Mouse (Mus musculus) bone marrow, adult 2 months (tissue): ENCODE data around the gene Nfic. TPM values are rescaled to one million over a fixed set of nuclear protein-coding genes. Genes with fewer than 3 reads are reported as not detected.

Experiments used
- H3K27ac ChIP-seq: fragments of 200-500 bp; 2 replicates; pipeline ENCODE4 v1.5.1; 2012; ENCODE audit warnings: low read depth, mild to moderate bottlenecking, control low read depth, inconsistent platforms, low read length; ENCODE audit not compliant: control insufficient read depth, poor library complexity, insufficient read depth
- H3K4me1 ChIP-seq: fragments of 200-500 bp; 2 replicates; pipeline ENCODE4 v1.6.1; 2011; ENCODE audit warnings: low read length; ENCODE audit not compliant: control insufficient read depth, insufficient read depth
- H3K4me3 ChIP-seq: fragments of 200-500 bp; replicated peaks from 2 replicates; pipeline ENCODE3; 2011; ENCODE audit warnings: mild to moderate bottlenecking, low read depth, low read length, control low read depth; ENCODE audit not compliant: control insufficient read depth
- CTCF ChIP-seq: fragments of 200-500 bp; IDR thresholded peaks from 2 replicates; pipeline ENCODE4 v1.5.1; 2011; ENCODE audit warnings: low read length, control low read depth; ENCODE audit not compliant: control insufficient read depth, insufficient read depth
- POLR2A ChIP-seq: fragments of 200-500 bp; IDR thresholded peaks from 2 replicates; pipeline ENCODE4 v1.6.1; 2011; ENCODE audit warnings: low read depth, mild to moderate bottlenecking, control low read depth, low read length, borderline replicate concordance; ENCODE audit not compliant: control insufficient read depth
- WGBS: fragments of 180-500 bp; shearing (Covaris S2); methylation state at CpG from one replicate; pipeline ENCODE4 v1.1.7; 2018; 5-methylcytosine and 5-hydroxymethylcytosine counted together
- polyA plus RNA-seq: library from polyadenylated mRNA; stranded (reverse); fragments of >200 nt; gene quantifications from 2 replicates; pipeline ENCODE4 v1.2.4, GENCODE M21; 2011; ENCODE audit warnings: low replicate concordance; ENCODE audit not compliant: missing spikeins, insufficient read depth, insufficient read length

Nfic gene
- polyA plus RNA-seq, 1 experiment, result 14.5 TPM

- TF ChIP-seq POLR2A, result no peak
- 79% methylated on average over 6 of the region's 6 CpGs for WGBS
- H3K27ac ChIP-seq, result no peak overlapping the region
- H3K4me3 ChIP-seq, result no peak overlapping the region
- H3K4me1 ChIP-seq, result no peaks in the 10 kb centered on the region; the same call in 1 of the 2 replicates
Measured at GRCm38 (mm10) chr10:81422191-81422590, 33.2 kb downstream of the Nfic start.

GRCm38 (mm10) chr10:81421797-81422100 is 33.7 kb downstream of the Nfic start:
- WGBS, result 78% methylated on average over 5 of the region's 5 CpGs
- TF ChIP-seq CTCF (no peak), POLR2A (no peak)
- no peaks in the 10 kb centered on the region; the same call in 1 of the 2 replicates for H3K4me1 ChIP-seq

GRCm38 (mm10) chr10:81421041-81421796 is 34.2 kb downstream of the Nfic start:
- Histone ChIP-seq H3K27ac (no peak overlapping the region; the same call in 1 of the 2 replicates), H3K4me1 (no peaks in the 10 kb centered on the region; the same call in 1 of the 2 replicates), H3K4me3 (no peak overlapping the region)
- TF ChIP-seq CTCF, result no peak
- TF ChIP-seq POLR2A, result no peak
- 75% methylated on average over 4 of the region's 4 CpGs for WGBS

More at GRCm38 (mm10) chr10:81421797-81422100, 33.7 kb downstream of the Nfic start:
- Histone ChIP-seq H3K4me3 (no peak overlapping the region), H3K27ac (no peak overlapping the region)

- 91% methylated on average over 40 of the region's 40 CpGs for WGBS
- no peak overlapping the region for H3K4me3 ChIP-seq
Measured at GRCm38 (mm10) chr10:81420191-81420767, 35.2 kb downstream of the Nfic start.

GRCm38 (mm10) chr10:81419111-81419928 is 36.1 kb downstream of the Nfic start:
- TF ChIP-seq CTCF (no peak), POLR2A (no peak)
- no peak overlapping the region for H3K4me3 ChIP-seq
- WGBS, result 85% methylated on average over 10 of the region's 10 CpGs
- no peak overlapping the region for H3K27ac ChIP-seq
- no peaks in the 10 kb centered on the region; the same call in 1 of the 2 replicates for H3K4me1 ChIP-seq

More at GRCm38 (mm10) chr10:81420191-81420767, 35.2 kb downstream of the Nfic start:
- TF ChIP-seq POLR2A (no peak), CTCF (no peak)
- Histone ChIP-seq H3K4me1 (no peaks in the 10 kb centered on the region; the same call in 1 of the 2 replicates), H3K27ac (no peak overlapping the region)

GRCm38 (mm10) chr10:81418216-81419070 is 37.0 kb downstream of the Nfic start:
- Histone ChIP-seq H3K4me1 (peaks cover 1% of the 10 kb centered on the region; the same call in 1 of the 2 replicates), H3K27ac (no peak overlapping the region), H3K4me3 (no peak overlapping the region)
- WGBS, result 73% methylated on average over 11 of the region's 11 CpGs
- TF ChIP-seq POLR2A, result no peak
- TF ChIP-seq CTCF, result no peak

- TF ChIP-seq POLR2A (no peak), CTCF (no peak)
- H3K4me1 ChIP-seq, result peaks cover 3% of the 10 kb centered on the region; the same call in 1 of the 2 replicates
- no peak overlapping the region for H3K27ac ChIP-seq
- 60% methylated on average over 12 of the region's 12 CpGs for whole genome bisulfite sequencing
- H3K4me3 ChIP-seq, result no peak overlapping the region
Measured at GRCm38 (mm10) chr10:81417227-81418215, 37.9 kb downstream of the Nfic start.
